Mouse (Mus musculus): ENCODE measurements around the gene Nat14.

DNA sequence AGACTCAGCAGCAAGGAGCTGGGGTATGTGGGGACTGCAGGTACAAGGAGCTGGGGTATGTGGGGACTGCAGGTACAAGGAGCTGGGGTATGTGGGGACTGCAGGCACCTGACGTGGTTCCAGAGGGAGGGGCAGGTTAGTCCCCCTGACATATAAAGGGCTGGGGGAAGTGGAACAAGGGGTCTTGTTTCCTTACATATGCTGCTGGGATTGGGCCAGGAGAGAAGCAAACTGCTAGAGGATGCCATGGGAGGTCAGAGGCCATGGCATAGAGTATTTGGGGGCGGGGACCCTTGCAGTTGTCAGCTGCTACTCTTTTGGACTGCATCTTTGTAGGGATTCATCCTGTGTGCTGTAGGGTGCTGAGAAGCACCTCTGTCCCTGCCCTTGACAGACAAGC is 4.3 kb upstream of the Nat14 start:
- TF ChIP-seq CTCF (IDR thresholded peaks at IDR 0.05; ENCODE audit: low read depth) (no peak), EP300 (IDR thresholded peaks at IDR 0.05; ENCODE audit: low read depth) (no peak)
